Comparison of ENCODE assay signal across 8 mouse cellular contexts in genomic region chr7:102268395-102268748, GRCm38 (mm10). TPM values are rescaled to one million over a fixed set of nuclear protein-coding genes. Genes with fewer than 3 reads are reported as not detected.
A peak's percentile ranks its signal among the peaks of the same experiment; 100 is the strongest.
DNase-seq lines count a peak whose midpoint lies in the region; ATAC-seq and TF ChIP-seq lines count a peak whose summit lies in the region.

No protein-coding gene starts in this region.

- no peaks in the 10 kb centered on the region for H3K9me3 ChIP-seq in heart, embryonic 10.5 days
- H3K9me3 ChIP-seq in forebrain, embryonic 12.5 days = no peaks in the 10 kb centered on the region
- no peaks in the 10 kb centered on the region for H3K9me3 ChIP-seq in liver, embryonic 13.5 days (replicated peaks)

- peaks cover 33% of the 10 kb centered on the region for H3K27me3 ChIP-seq in heart, embryonic 10.5 days (ENCODE audit: insufficient read depth, poor library complexity, severe bottlenecking)
- H3K27me3 ChIP-seq in C2C12 (ENCODE audit: control insufficient read depth, insufficient read depth, insufficient read length) = no peaks in the 10 kb centered on the region
- H3K27me3 ChIP-seq in forebrain, embryonic 12.5 days = peaks cover 10% of the 10 kb centered on the region
- no peaks in the 10 kb centered on the region for H3K27me3 ChIP-seq in liver, embryonic 13.5 days

- peak overlapping the region; percentile 85 for H3K27ac ChIP-seq in heart, embryonic 10.5 days
- no peak overlapping the region for H3K27ac ChIP-seq in forebrain, embryonic 12.5 days
- H3K27ac ChIP-seq in liver, embryonic 13.5 days = peak overlapping the region; percentile 91

- no peak for DNase-seq in heart, embryonic 10.5 days (ENCODE audit: low spot score)
- DNase-seq in heart, adult 11 months = no peak
- no peak for DNase-seq in liver, embryonic 13.5 days
- DNase-seq in left cerebral cortex, postnatal 4 days = no peak
- DNase-seq in frontal cortex, adult 2 months (ENCODE audit: extremely low spot score in 1 of 2, low spot score in 1 of 2) = no peak
- DNase-seq in adrenal gland, postnatal 36 days = no peak

- intact Hi-C loops in left cerebral cortex, postnatal 4 days (cut with DNase I) = loop anchor here (5.0 kb wide), 1 partner anchor 149 kb away; no protein-coding TSS in a partner anchor

- H3K9ac ChIP-seq in forebrain, embryonic 12.5 days = peak overlapping the region; percentile 76
- peak overlapping the region; percentile 93 for H3K9ac ChIP-seq in liver, embryonic 13.5 days

- H3K36me3 ChIP-seq in heart, embryonic 10.5 days = no peaks in the 10 kb centered on the region
- no peaks in the 10 kb centered on the region for H3K36me3 ChIP-seq in C2C12 (ENCODE audit: control insufficient read depth, insufficient read depth)
- H3K36me3 ChIP-seq in forebrain, embryonic 12.5 days (replicated peaks) = no peaks in the 10 kb centered on the region
- H3K36me3 ChIP-seq in liver, embryonic 13.5 days = no peaks in the 10 kb centered on the region

- WGBS in heart, embryonic 10.5 days = 6% methylated on average over 12 of the region's 12 CpGs
- 10% methylated on average over 12 of the region's 12 CpGs for WGBS in forebrain, embryonic 12.5 days
- WGBS in liver, embryonic 13.5 days (ENCODE audit: insufficient replicate concordance) = 3% methylated on average over 12 of the region's 12 CpGs

- TF ChIP-seq CTCF in C2C12 (IDR thresholded peaks at IDR 0.05; ENCODE audit: control insufficient read depth, insufficient read depth, insufficient read length) = no peak

- peak overlapping the region; percentile 94 for H3K4me3 ChIP-seq in heart, embryonic 10.5 days
- H3K4me3 ChIP-seq in C2C12 (ENCODE audit: insufficient read depth, poor library complexity, severe bottlenecking) = no peak overlapping the region
- peak overlapping the region; percentile 81 for H3K4me3 ChIP-seq in forebrain, embryonic 12.5 days (replicated peaks)
- H3K4me3 ChIP-seq in liver, embryonic 13.5 days (replicated peaks) = peak overlapping the region; percentile 93

- ATAC-seq in forebrain, embryonic 12.5 days (ENCODE audit: low FRiP score) = no peak
- ATAC-seq in liver, embryonic 13.5 days (ENCODE audit: low read depth) = no peak

- H3K4me2 ChIP-seq in forebrain, embryonic 12.5 days = peak overlapping the region; percentile 95
- peak overlapping the region; percentile 98 for H3K4me2 ChIP-seq in liver, embryonic 13.5 days

- no peaks in the 10 kb centered on the region for H3K79me3 ChIP-seq in C2C12 (ENCODE audit: low read depth)

- H3K79me2 ChIP-seq in C2C12 (ENCODE audit: control insufficient read depth, insufficient read depth) = no peaks in the 10 kb centered on the region

- peaks cover 19% of the 10 kb centered on the region for H3K4me1 ChIP-seq in heart, embryonic 10.5 days
- H3K4me1 ChIP-seq in forebrain, embryonic 12.5 days = peaks cover 9% of the 10 kb centered on the region; the same call in 1 of the 2 replicates
- peaks cover 73% of the 10 kb centered on the region for H3K4me1 ChIP-seq in liver, embryonic 13.5 days (replicated peaks)

- peak overlapping the region; percentile 81 for H3ac ChIP-seq in C2C12 (ENCODE audit: control insufficient read depth, insufficient read length, low read depth)

TF ChIP-seq in C2C12, 6 proteins besides CTCF, POLR2A, EP300 and RAD21:
- TF ChIP-seq MYOD1 (IDR thresholded peaks at IDR 0.05; ENCODE audit: control insufficient read depth, insufficient read length, low read depth) (no peak), USF1 (IDR thresholded peaks at IDR 0.05; ENCODE audit: low read depth) (no peak), CEBPB (IDR thresholded peaks at IDR 0.05; ENCODE audit: low read depth) (no peak), MAX (IDR thresholded peaks at IDR 0.05) (no peak), FOSL1 (IDR thresholded peaks at IDR 0.05; ENCODE audit: insufficient read depth, low read length, poor library complexity, severe bottlenecking) (no peak), MYOG (IDR thresholded peaks at IDR 0.05; ENCODE audit: control insufficient read depth, extremely low read depth, insufficient read length) (no peak)

RNA-seq across cellular contexts. Expression of gene Stim1, which starts 0.8 kb away (rescaled TPM):
- 15.1 and 16.6 TPM in 2 replicates for polyA plus RNA-seq in heart, embryonic 10.5 days (2016; fragmentation: Nextera tagmentation; extraction: Ambion mirVana)
- polyA plus RNA-seq in C2C12 (2012; fragmentation: generic; extraction: Trizol) = 8.6 TPM
- polyA plus RNA-seq in forebrain, embryonic 12.5 days (2016; fragmentation: Nextera tagmentation; extraction: Ambion mirVana) = 11.6 and 11.7 TPM in 2 replicates
- 13.3 and 15.0 TPM in 2 replicates for polyA plus RNA-seq in liver, embryonic 13.5 days (2015; fragmentation: Nextera tagmentation; extraction: Ambion mirVana)
- 10 to 100 TPM; 43.5 to 45.7 TPM for total RNA-seq in left cerebral cortex, postnatal 4 days (2021)
- polyA plus RNA-seq in frontal cortex, adult 2 months (2012; rRNA removed) = 78.3 and 82.5 TPM in 2 replicates
- 10 to 100 TPM; 63.5 to 73.1 TPM for total RNA-seq in adrenal gland, postnatal 36 days (2021)

RNA-seq across cellular contexts. Expression of gene Rhog, which starts 12.5 kb away (rescaled TPM):
- 42.8 and 48.9 TPM in 2 replicates for polyA plus RNA-seq in heart, embryonic 10.5 days (2016; fragmentation: Nextera tagmentation; extraction: Ambion mirVana)
- 95.1 TPM for polyA plus RNA-seq in C2C12 (2012; fragmentation: generic; extraction: Trizol)
- 21.7 and 25.1 TPM in 2 replicates for polyA plus RNA-seq in forebrain, embryonic 12.5 days (2016; fragmentation: Nextera tagmentation; extraction: Ambion mirVana)
- 56.0 and 58.2 TPM in 2 replicates for polyA plus RNA-seq in liver, embryonic 13.5 days (2015; fragmentation: Nextera tagmentation; extraction: Ambion mirVana)
- 10 to 100 TPM; 11.3 to 12.3 TPM for total RNA-seq in left cerebral cortex, postnatal 4 days (2021)
- 35.8 and 41.8 TPM in 2 replicates for polyA plus RNA-seq in frontal cortex, adult 2 months (2012; rRNA removed)
- total RNA-seq in adrenal gland, postnatal 36 days (2021) = 10 to 100 TPM; 53.8 to 55.6 TPM

RNA-seq across cellular contexts. Expression of gene Pgap2, which starts 58.4 kb away (rescaled TPM):
- 49.0 and 54.0 TPM in 2 replicates for polyA plus RNA-seq in heart, embryonic 10.5 days (2016; fragmentation: Nextera tagmentation; extraction: Ambion mirVana)
- polyA plus RNA-seq in C2C12 (2012; fragmentation: generic; extraction: Trizol) = 22.6 TPM
- 54.3 and 59.2 TPM in 2 replicates for polyA plus RNA-seq in forebrain, embryonic 12.5 days (2016; fragmentation: Nextera tagmentation; extraction: Ambion mirVana)
- polyA plus RNA-seq in liver, embryonic 13.5 days (2015; fragmentation: Nextera tagmentation; extraction: Ambion mirVana) = 23.3 and 27.3 TPM in 2 replicates
- 10 to 100 TPM; 36.7 to 39.0 TPM for total RNA-seq in left cerebral cortex, postnatal 4 days (2021)
- polyA plus RNA-seq in frontal cortex, adult 2 months (2012; rRNA removed) = 26.0 and 27.4 TPM in 2 replicates
- 100 to 1,000 TPM in 1 of 2 experiments, 10 to 100 TPM in 1; 64.1 to 103 TPM for total RNA-seq in adrenal gland, postnatal 36 days (2021)

RNA-seq across cellular contexts. Expression of gene Nup98, which starts 58.4 kb away (rescaled TPM):
- polyA plus RNA-seq in heart, embryonic 10.5 days (2016; fragmentation: Nextera tagmentation; extraction: Ambion mirVana) = 36.6 and 36.7 TPM in 2 replicates
- 23.0 TPM for polyA plus RNA-seq in C2C12 (2012; fragmentation: generic; extraction: Trizol)
- polyA plus RNA-seq in forebrain, embryonic 12.5 days (2016; fragmentation: Nextera tagmentation; extraction: Ambion mirVana) = 45.2 and 46.8 TPM in 2 replicates
- polyA plus RNA-seq in liver, embryonic 13.5 days (2015; fragmentation: Nextera tagmentation; extraction: Ambion mirVana) = 16.9 and 20.7 TPM in 2 replicates
- 10 to 100 TPM; 39.4 to 41.2 TPM for total RNA-seq in left cerebral cortex, postnatal 4 days (2021)
- polyA plus RNA-seq in frontal cortex, adult 2 months (2012; rRNA removed) = 18.8 and 19.7 TPM in 2 replicates
- 10 to 100 TPM; 61.1 to 78.2 TPM for total RNA-seq in adrenal gland, postnatal 36 days (2021)
